Mouse (Mus musculus): Measurements from ENCODE around the gene Pxn.
A peak's percentile ranks its signal among the peaks of the same experiment; 100 is the strongest.
"Not testable (repeated sequence)": the region's sequence is repeated elsewhere in the genome, so short reads cannot be mapped to it uniquely, and the experiment has no call there.

Gene Pxn

GRCm38 (mm10) chr5:115551799-115552198 is 45.3 kb downstream of the Pxn start:
- no peak for DNase-seq (ENCODE audit: low read depth, low spot score)

GRCm38 (mm10) chr5:115553801-115554420 is 47.4 kb downstream of the Pxn start:
- no peak for DNase-seq (ENCODE audit: low read depth, low spot score)

GRCm38 (mm10) chr5:115554536-115555291 is 48.2 kb downstream of the Pxn start:
- DNase-seq (ENCODE audit: low read depth, low spot score) = no peak

GRCm38 (mm10) chr5:115556217-115556616 is 49.7 kb downstream of the Pxn start:
- DNase-seq (ENCODE audit: low read depth, low spot score) = peak; percentile 88

GRCm38 (mm10) chr5:115558182-115558794 is 51.8 kb downstream of the Pxn start:
- no peak for DNase-seq (ENCODE audit: low read depth, low spot score)

- peak; percentile 99 for DNase-seq (ENCODE audit: low read depth, low spot score)
Observed at GRCm38 (mm10) chr5:115559237-115560101, 53.0 kb downstream of the Pxn start, which contains the start of gene Rplp0. Gene Rplp0 (plus strand): TSS chr5:115559467.

GRCm38 (mm10) chr5:115560336-115560905 is 53.9 kb downstream of the Pxn start:
- no peak for DNase-seq (ENCODE audit: low read depth, low spot score)

GRCm38 (mm10) chr5:115563771-115564585 is 57.5 kb downstream of the Pxn start:
- peak; percentile 13 for DNase-seq (ENCODE audit: low read depth, low spot score)

- DNase-seq (ENCODE audit: low read depth, low spot score) = peak; percentile 67
Observed at GRCm38 (mm10) chr5:115564737-115565393, 58.4 kb downstream of the Pxn start, which contains the start of gene Gcn1l1. Gene Gcn1l1 (plus strand): TSS chr5:115565254.

- DNase-seq (ENCODE audit: low read depth, low spot score) = no peak
Observed at GRCm38 (mm10) chr5:115565403-115565802, 58.9 kb downstream of the Pxn start.

GRCm38 (mm10) chr5:115568681-115569080 is 62.2 kb downstream of the Pxn start:
- DNase-seq (ENCODE audit: low read depth, low spot score) = no peak

GRCm38 (mm10) chr5:115569308-115569707 is 62.8 kb downstream of the Pxn start:
- no peak for DNase-seq (ENCODE audit: low read depth, low spot score)

- DNase-seq (ENCODE audit: low read depth, low spot score) = no peak
Observed at GRCm38 (mm10) chr5:115569721-115570120, 63.2 kb downstream of the Pxn start.

GRCm38 (mm10) chr5:115571086-115571485 is 64.6 kb downstream of the Pxn start:
- no peak for DNase-seq (ENCODE audit: low read depth, low spot score)

GRCm38 (mm10) chr5:115572679-115573535 is 66.4 kb downstream of the Pxn start:
- DNase-seq (ENCODE audit: low read depth, low spot score) = no peak

GRCm38 (mm10) chr5:115574992-115575391 is 68.5 kb downstream of the Pxn start:
- DNase-seq (ENCODE audit: low read depth, low spot score) = no peak

GRCm38 (mm10) chr5:115577686-115578085 is 71.2 kb downstream of the Pxn start:
- not testable (repeated sequence) for DNase-seq (ENCODE audit: low read depth, low spot score)

- DNase-seq (ENCODE audit: low read depth, low spot score) = no peak
Observed at GRCm38 (mm10) chr5:115578922-115579321, 72.4 kb downstream of the Pxn start.

GRCm38 (mm10) chr5:115579363-115579762 is 72.9 kb downstream of the Pxn start:
- no peak for DNase-seq (ENCODE audit: low read depth, low spot score)

All from forelimb bud, embryonic 11.5 days (tissue).